Mouse (Mus musculus): ENCODE data around the gene Col12a1.
"Not testable (repeated sequence)": the region's sequence is repeated elsewhere in the genome, so short reads cannot be mapped to it uniquely, and the experiment has no call there.

Col12a1 gene

DNA sequence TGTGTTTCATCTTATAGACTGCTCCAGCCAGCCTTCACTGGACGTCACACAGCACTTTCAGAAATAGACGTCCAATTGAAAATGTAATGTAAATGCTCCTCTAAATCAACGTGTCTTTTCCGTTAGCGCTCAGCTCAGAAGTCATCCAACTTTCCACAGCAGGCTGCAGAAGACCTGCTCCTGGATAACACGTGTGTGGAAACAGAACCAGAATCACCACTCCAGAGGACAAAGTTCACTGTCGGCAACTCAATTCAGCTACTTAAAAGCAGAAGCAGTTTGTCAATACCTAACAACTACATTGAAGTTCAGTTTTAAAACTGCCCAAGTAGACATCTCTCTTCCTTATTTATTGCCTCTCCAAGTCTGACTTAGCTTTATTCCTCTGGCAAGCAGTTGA is 29.3 kb downstream of the Col12a1 start:
- DNase-seq = no peak

DNA sequence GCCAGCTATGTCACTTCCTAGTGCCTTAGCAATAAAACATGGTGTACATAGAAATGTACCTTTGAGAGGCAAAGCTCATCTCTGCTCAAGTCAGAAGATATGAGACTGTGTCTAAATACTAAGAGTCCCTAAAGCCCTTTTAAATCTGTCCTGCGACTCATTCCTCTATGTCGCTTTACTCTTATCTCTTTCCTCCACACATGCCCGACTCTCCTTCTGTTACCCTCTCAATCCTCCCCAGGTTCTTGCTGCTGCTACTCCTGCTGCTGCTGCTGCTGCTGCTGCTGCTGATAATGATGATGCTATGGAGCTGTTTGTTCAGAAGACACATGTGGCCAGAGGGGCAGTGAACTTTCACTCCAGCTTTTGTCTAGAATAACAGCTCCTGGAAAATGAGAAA is 31.4 kb downstream of the Col12a1 start:
- DNase-seq = no peak

DNA sequence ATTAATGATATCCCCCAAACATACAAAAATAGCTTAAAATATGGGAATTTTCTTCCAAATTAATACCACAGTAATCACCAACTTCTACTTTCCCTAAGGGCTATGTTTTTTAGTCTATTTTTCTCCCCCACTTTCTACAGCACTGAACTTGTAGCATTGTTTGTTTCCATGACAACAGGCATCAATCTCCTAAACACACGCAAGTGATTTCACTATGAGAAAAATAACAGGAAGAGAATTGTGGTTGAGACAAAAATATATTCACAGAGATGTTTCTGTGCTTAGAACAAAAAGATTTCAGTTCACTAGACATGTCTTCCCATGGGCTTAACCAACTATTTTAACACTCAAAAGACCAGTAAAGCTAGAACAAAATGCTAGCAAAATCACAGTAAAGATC is 32.6 kb downstream of the Col12a1 start:
- DNase-seq = no peak

DNA sequence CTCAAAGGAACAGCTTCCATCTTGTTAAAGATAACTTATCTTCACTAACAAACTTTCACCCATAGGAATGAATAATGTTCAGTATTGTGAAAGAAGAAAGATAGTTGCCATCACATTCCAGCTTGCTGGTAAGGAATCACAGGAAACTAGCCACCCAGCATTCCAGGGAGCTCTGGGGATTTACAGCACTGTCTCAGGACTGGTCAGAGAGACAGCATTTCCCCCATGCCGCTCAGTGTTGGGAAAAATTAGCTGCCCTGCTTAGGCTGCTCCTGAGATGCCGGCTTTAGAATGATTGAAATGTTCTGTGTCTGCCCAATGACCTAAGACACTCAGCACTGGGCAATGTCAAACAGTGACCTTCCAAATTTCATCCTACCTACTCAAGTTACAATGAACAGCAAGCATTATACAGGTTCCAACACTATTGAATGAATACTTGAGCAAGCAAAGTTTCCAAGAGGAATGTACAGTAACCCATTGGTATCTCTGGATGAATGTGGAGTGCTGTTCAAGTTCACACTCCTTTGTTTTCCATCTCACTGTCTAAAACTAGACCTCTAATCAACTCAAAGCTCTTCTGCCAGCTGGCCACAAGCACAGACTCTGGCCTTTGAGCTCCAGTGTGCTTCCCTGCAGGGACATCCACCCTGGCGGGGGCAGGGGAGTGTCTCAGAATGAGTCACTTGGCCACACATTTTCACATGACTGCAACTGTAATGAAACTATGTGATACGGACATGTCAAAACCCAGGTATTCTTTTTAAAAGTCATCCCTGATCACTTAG is 38.0 kb downstream of the Col12a1 start:
- no peak for DNase-seq

DNA sequence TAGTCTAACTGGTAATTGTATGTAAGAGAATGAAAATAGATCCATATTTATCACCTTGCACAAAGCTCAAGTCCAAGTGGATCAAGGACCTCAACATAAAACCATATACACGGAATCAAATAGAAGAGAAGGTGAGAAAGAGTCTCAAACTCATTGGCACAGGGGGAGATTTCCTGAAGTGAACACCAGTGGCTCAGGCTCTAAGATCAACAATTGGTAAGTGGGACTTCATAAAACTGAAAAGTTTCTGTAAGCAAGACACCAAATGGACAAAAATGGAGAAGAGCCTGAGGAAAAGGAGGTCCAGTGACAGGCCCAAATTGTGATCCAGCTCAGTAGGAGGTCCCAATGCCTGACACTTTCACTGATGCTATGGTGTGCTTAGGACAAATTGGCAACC is 49.8 kb downstream of the Col12a1 start:
- DNase-seq = not testable (repeated sequence)

DNA sequence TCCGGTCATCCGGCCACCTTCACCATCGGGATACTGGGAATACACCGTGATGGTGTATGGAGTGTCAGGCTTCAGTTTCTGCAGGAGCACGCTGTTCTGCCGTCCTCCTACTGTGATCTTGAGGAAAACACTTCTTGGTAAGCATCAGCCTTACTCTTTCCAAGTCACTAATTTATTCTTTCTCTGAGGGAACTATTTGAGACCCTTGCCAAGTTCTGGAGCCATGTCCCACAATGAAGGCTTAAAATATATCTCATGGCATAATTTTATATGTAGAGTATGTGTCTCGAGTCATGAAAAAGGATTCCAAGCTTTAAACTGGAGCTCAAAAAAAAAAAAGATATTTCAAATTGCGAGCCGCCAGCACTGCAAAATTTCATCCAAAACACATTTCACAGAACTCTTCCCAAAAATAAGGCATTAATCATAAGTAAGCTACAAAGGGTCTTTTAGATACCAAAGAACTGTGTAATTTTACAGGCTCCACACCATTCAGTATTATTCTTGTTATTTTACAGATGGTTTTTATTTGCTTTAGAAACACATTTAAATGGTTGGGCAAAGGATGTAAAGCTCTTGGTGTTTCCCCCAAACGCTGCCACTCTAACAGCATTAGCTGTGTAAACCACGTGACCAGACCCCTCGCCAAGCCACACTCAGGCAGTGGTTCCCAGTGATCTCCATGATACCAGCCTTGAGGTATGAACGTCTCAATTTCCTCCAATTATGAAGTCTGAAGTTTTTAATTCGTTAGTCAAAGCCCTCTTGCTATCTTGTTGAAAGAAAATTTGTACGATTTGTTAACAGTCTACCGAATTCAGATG is 65.1 kb downstream of the Col12a1 start:
- DNase-seq = no peak

DNA sequence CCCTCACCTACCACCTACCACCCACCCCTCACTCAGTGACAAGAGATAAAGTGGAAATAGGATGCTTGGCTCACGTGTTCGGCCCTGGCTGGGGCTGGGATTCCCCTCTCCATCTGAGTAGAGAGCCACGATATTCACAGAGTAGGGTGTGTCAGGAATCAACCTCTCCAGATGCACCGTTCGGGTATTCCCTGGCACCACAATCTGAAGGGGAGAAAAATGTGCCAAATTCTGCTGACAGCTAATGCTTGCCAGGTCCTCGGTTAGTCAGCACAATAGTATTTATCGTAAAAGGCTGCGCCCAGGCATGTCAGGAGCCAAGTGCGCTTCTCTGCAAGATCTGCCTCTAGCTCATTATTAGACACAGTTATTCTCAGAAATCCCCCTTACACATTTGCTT is 70.0 kb downstream of the Col12a1 start:
- DNase-seq = no peak

DNA sequence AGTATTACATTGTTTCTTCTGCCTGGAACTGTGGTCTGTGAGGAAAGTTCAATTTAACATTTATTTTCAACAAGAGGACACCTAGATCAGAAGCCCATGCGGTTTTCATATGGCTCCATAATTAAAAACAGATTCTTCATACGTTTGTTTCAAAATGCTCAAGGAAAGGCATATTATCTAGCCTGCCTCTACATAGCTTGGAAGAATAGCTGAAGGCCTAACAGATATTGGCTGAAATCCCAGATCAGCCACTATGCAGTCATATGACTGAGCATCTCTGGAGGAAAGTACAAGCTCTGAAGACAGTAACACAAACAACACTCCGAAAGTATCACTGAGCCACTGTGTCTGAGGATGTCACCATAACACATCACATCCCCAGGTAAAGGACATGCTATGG is 72.9 kb downstream of the Col12a1 start:
- peak; percentile 31 for DNase-seq

DNA sequence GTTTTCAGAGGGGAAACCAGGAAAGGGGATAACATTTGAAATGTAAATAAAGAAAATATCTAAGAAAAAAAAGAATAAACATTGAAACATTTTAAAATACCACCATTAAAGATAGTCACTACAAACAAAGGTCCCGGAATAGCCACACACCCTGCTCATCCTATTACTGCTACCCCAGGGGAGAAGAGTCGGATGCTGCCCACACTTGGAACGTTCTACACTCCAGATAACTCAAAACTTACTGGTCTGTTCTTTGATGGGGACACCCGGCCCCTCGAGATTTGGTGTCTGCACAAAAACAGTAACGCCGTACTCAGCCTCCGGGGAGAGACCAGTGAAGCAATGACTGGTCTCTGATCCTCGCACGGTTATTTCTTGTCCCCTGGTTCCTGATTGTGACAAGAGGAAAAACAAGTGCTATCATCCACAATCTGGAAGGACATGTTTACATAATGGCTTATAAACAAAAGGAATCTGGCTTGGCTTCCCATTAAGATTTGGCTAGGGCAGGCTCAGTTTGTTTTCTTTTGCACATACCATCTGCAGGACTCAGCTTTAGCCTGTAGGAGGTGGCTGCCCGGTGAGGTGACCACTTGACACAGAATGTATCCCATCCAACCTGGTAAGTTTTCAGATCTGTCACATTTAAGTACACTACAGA is 79.1 kb downstream of the Col12a1 start:
- no peak for DNase-seq

DNA sequence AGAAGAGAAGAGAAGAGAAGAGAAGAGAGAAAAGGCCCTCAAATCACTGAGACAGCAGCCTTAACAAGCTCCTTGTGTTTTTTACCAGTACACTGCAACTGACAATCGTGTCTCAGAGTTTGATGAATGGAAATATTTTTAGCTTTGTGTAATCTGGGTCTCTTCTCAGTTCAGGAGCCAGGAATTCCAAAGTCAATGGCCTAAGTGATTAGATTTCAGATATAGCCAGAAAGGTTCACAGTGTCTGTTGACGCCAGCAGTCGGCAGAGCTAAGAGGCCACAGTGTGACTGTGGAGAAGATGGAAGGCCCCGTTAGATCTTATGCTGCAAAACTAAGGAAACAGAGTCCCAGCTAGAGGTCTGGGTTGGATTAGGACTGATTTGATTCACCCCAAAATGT is 80.8 kb downstream of the Col12a1 start:
- DNase-seq = no peak

DNA sequence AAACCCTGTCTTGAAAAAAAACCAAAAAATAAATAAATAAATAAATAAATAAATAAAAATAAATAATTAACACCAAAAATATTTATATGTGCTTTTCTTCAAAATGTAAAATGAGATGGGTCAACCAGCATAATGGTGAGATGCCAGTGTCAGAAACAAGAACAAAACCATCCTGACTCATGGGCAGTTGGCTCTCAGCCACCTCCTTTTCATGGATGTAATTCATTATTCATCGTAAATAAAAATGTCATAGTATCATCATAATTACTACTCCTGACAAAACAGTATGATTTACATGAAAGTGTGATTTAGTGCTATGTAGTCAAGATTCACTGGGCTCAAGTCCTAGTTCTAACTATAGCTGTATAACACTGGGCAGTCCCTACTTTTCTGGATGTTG is 84.6 kb downstream of the Col12a1 start:
- no peak for DNase-seq

DNA sequence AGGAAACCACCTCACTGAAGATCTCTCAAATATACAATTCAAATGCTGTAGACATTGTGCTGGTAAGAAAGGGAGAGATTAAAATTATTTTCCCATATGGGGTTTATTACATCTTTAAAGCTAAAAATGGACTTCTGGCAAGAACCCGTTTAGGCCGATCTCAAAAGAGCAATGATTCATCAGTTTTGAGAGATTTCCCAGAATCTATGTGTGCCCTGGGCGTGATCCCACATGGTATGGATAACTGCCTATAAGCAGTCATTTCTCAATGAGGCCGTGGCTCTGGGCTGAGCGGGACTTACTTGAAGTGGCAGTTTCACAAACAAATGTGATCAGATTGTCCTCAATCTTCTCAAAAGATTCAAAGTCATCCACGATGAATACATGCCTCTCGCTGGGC is 87.4 kb downstream of the Col12a1 start:
- no peak for DNase-seq

DNA sequence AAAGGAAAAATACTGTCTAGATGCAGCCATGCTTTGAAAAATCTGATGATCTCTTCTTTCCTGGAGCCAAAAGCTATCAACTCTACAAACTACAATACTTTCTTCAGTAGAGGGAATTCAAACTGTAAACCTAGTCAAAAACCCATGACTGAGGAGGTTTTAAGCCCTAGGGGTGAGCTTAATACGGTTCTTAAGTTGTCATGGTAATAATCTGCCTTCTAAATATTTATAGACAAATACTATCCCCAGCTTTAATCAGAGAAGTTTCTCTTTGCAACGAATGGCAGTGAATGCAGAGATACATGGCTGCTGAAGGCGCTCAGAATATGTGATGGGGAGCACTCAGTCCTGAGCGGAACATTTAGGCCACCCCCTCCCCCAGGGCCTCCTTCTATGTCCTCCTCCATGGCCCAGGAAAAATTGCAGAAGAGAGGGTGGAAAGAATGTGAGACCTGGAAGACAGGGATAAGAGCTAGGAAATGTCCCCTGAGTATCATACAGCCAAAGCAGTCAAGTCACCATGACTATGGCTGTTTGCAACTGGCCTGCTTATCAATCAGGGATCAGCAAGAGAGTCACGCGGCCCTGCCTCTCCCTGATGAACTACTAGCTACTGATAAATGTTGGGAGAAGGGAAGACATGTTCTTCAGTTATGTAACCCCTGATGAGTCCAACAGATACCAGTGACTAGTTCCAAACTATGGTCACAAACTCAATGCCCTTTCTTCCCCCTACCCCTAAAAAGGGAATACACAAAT is 99.6 kb downstream of the Col12a1 start:
- no peak for DNase-seq

DNA sequence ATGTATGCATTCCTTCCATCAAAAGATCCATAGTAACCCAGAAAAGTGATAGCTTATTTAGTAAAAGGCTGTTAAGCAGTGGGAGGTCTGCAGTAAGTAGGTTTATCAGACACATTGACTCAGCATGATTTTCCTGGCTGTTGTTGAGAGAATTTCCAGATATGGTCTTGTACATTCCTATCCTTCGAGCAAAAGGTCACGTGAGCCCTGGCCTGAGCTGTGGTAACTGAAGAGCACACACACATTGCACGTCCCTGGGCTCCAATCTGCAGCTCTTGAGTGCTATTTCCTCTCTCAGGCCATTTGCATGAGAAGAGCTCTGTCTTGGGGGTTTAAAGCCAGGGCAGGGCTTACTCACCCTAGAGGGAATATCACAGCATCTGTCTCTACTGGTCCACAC is 101.3 kb downstream of the Col12a1 start:
- DNase-seq = peak; percentile 61

DNA sequence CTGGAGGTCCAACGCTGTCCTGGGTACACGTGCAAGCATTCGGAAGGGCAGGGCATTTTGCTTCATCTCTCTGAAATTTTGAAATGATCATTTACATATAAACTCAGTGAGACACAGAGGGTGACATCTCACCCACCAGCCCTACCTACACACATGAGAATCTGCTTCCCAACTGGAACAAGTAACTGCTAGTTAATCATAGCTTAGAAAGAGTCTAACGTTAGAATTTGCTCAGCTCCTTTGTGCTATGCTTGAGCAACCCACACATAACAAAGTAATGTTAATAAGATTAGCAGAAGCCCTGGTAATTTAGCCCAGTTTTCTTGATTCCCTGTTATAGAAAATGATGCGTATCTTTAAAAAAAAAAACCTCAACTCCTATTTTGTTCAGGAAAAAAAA is 102.6 kb downstream of the Col12a1 start:
- DNase-seq = no peak

DNA sequence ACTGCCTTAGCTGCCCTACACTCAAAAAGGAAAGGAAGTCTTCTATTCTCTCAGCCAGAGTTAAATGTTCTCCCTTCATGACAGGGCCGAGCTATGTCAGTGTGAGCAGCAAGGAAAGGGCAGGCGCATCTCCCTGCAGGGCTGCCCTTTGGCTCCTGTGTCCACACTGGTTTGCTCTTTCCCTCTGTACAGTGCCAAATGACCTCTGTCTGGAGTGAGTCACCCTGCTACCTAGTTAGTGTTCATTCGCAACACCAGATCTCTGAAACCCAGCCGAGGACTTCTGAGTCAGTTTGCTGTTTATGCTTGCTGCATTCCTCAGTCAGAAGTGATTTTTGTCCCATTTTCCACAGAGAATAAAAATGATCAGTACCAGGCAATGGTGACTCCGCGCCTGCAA is 108.3 kb downstream of the Col12a1 start:
- peak; percentile 81 for DNase-seq

DNA sequence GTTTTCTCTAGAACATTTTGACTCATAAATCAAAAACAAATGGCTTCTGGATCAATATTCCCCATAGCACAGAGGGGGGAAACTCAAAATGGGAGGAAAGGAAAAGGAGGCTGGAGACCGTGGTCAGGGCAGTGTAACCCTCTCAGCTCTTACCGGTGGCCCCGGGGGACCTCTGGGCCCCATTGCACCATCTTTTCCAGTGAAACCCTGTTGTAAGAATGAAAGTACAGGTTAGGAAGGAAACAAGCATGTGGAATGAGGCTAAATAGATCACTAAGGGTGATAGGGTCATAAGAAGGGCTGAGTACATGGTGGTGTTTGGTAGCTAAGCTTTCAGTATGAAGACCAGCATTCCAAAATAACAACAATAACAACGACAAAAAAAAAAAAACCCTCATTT is 109.0 kb downstream of the Col12a1 start:
- DNase-seq = no peak

DNA sequence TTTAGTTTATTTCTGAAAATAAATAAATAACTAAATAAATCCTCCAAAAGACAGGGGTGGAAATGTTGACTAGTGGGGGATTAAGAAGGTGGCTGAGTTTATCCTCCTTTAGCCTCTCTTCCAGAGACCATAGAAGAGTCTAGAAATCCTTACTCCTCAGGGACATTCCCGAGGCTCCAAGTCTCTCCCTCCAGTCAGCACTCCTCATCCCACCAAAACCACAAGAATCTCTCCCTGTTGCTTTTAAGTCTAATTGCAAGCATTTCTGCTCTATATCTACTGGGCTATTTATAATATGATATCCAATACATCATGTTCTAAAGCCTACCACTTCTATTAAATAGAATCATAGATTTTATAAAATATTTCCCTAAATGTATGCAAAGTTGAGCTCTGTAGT is 109.8 kb downstream of the Col12a1 start:
- no peak for DNase-seq

DNA sequence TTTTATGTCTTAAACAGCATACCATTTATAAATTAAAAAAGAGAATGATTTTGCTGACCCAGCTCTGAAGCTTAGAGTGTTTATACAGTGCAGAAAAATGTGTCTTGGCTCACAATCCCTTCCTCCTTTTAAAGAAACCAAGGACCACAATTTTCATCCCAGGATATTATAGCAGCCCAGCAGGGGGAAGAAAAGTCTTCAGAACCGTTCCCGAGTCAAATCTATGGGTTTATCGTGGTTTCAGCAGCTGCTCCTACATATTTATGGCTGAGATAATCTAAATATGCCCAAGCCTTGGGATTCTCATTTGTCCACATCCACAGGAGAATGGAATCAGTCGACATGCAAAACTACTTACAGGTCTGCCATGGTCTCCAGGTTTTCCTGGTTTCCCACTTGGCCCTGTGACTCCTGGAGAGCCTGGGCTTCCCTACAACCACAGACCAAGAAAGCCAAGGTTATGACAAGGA is 110.5 kb downstream of the Col12a1 start:
- DNase-seq = peak; percentile 25

DNA sequence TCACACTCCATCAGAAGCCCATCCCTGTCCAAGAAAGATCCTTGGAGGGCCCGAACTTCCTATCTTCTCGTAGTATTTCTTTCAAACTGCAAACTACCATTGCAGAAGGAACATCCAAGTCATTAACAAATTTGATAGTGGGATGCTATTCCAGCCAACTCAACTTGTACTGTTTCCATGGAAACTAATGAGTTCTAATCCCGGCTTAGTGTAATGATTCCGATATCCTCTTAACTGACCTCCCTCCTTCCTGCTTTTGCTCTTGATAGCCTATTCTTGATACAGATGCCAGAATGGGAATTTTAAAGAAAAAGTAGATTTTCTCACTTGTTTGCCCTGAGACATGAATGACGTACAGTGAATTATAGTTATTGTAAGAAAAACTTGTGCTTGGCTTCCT is 112.5 kb downstream of the Col12a1 start:
- no peak for DNase-seq

DNA sequence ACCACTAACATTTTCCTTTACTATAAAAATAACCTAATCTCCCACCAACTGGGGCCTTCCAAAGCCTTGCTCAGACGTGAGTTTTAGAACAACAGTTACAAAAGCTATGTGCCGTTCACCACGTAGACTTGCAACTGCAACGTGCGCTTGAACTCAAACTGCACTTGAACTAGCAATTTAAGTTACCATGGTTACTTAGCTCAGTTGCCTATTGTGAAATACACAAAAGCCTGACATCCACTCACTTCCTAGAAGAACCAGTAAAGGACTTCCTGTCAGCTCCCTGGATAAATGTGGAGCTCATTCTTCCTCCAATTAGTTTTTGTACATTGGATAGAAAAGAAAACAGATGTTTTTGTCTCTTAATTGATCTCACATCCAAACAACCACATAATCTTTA is 112.9 kb downstream of the Col12a1 start:
- no peak for DNase-seq

DNA sequence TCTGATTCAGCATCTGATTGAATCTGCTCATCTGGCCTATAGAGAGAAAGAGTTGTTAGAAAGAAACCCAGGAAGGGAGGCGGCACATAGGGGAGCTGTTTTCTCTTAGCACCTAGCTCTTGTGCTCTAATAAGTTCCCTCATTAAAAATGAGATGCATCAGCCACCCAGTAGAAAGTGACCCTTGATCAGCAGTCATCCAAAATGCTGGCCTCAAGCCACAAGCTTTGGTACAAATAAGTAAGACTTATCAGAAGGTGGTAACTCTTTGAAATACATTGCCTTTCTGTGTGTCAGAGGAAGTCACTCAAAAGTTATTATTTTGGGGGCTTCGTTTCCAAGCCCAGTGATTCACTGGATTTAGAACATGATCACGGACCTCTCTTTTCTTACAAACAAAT is 114.1 kb downstream of the Col12a1 start:
- DNase-seq = peak; percentile 54

DNA sequence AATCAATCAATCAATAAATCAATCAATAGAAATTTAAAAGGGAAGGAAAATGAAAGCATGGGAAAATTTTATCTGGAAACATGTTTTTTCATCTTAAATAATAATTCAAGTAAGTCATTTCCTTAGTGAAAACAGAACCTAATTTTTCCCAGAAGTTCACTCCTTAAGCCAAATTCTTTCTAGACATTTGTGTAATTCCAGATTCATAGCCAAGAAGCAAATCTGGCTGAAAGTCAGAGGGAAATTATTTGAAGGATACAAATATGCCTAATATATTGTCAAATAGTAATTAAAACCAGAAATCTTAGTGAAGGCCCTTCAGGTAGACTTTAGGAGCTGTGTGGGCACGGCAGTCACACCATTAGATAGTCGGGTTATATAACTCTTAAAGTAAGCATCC is 115.2 kb downstream of the Col12a1 start:
- DNase-seq = no peak
